Mouse (Mus musculus): ENCODE data around the gene Tbc1d1.

The Tbc1d1 gene

DNA sequence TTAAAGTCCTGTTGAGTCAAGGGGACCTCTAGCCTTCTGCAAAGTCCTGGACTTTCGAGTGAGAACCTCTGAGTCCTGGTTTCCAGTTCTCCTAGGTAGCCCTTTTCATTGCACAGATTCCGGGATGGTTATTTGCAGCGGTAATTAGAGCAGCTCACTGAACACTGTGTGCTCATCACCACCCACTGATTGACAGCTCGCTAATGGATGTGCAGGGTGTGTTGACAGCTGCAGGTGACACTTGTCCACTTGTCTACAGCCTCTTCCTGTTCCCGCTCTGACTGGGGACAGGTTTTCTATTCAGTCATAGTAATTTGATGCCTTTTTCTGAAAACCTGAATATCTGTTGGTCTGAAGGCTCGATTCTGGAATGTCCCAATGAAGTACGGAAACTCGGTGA lies 50.8 kb downstream of the Tbc1d1 start:
- WGBS, result 91% methylated on average over 8 of the region's 8 CpGs

- WGBS, result 95% methylated on average over 6 of the region's 6 CpGs
These were observed 51.7 kb downstream of the Tbc1d1 start for GRCm38 (mm10) chr5:64207800-64208199.

GRCm38 (mm10) chr5:64210817-64211216 lies 54.7 kb downstream of the Tbc1d1 start:
- 56% methylated on average over 4 of the region's 4 CpGs for whole genome bisulfite sequencing

- WGBS, result 71% methylated on average over 7 of the region's 7 CpGs
These were observed 55.2 kb downstream of the Tbc1d1 start for GRCm38 (mm10) chr5:64211284-64211683.

DNA sequence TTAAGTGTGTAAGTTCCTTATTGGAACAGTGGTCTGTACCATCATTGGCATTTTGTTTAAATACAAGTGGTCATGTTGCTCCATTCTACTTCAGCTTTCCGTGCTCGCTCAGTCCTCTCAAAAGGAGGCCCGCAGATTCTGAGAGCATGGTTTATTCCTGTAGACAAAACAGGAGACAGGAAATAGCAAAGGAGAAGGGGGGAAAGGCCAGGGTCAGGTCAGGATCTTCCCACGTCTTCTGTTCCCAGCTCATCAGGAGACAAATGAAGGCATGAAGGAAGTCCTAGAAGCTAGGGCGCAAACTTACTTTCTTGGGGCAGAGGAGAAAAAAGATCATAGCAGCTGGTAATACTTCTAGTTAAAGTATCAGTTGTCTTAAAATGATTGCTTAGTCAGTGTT lies 56.1 kb downstream of the Tbc1d1 start:
- 84% methylated on average over 5 of the region's 5 CpGs for WGBS

DNA sequence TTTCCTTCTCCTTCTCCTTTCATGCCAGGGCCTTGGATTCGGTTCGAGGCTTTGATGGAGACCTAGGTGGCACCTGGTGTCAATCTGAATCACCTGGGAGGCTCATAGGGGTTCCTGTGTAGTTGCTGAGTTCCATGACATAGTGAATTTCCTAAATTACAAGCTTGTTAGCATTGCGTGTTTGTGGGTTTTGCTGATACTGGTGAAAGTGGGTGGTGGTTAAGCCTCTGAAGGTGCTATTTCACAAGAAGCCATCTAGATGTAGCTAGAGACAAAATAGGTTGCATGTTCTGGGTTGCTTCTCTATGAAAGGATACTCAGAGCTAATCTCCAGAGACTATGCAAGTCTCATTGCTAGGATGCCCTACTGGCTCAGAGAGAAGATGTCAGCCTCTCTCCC lies 56.5 kb downstream of the Tbc1d1 start:
- WGBS, result 69% methylated on average over 3 of the region's 3 CpGs

DNA sequence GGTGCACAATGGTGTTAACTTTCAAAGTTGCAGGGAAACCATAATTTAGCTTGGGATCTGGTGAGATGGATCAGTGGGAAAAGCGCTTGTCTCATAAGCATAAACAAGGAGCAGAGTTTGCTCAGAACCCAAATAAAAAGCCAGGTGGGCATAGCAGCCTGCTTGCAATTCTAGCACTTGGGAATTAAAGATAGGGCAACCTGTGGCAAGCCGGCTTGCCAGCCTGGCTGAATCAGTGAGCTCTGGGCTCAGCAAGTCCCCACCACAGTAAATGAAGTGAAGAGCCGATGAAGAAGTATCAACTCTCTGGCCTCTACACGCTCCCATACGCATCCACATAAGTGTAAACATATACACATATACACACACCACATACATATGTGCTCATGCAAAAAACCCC lies 59.7 kb downstream of the Tbc1d1 start:
- 98% methylated on average over 5 of the region's 5 CpGs for WGBS

DNA sequence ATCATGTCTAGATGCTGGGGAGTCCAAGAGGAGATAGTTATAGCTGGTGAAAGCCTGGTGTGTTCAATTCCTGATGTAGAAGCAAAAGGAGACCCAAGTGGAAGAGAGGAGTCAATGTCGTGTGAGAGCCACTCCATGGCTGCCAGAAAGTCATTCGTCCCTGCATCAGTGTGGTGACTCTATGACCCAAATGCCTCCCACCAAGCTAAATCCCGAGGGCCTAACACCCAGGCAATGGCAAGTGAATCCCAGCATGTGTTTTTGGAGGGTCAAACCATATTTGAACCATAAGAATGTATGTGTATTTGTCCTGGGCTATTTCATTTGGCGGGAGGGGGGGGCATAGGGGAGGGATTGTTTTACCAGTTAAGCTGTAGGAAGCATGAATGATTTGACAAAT lies 60.2 kb downstream of the Tbc1d1 start:
- 95% methylated on average over 4 of the region's 4 CpGs for WGBS

DNA sequence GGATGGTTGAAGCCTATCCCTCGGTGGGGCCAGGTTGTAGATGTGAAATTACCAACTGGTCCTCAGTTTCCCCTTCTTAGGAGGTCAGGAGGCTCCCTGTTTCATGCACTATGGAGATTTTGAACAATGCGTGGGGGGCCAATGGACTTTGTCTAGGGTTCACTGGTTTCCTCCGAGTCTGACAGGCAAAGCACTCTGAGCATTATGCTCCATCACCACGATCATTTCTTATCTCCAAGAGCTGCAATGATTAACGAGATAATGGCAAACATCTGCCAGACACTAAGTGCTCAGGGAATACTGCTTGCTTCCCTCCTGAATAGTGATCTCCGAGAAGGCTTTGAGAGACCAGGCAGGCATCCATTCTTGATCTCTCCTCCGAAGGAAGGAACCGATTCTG lies 61.2 kb downstream of the Tbc1d1 start:
- 91% methylated on average over 8 of the region's 8 CpGs for WGBS

DNA sequence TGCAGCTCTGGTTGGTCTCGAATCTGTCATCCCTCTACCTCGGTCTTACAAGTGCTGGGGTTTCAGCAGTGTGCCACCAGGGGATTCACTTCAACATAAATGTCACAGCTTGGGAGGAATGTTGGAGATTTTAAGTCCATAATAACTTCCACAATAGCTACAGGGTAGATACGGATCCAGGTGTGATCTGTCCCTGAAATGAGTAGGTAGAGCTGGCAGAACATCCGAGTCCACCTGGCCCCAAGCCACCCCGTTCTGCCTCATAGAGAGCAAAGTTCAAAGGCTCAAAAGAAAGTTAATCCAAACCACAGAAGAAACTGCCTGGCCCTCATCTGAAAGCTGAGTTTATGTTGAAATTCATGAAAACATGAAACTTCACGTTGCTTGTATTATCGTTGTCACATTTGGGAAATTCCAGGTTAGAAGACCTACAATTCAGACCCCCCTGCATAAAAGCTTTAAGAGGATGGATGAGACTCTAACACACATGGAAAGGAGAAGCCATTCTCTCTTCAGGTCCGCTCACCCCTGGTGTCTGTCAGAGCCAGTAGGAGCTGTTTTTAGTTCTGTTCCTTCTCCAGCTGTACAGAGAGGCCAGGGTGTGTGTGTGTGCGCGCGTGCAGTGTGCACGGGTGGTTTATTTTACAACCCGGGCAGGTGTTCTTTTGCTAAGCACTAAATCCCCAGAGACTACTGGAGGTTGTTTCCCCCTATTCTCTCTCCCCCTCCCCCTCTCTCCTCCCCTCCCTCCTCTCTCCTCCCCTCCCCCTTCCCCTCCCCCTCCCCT lies 61.9 kb downstream of the Tbc1d1 start:
- 89% methylated on average over 13 of the region's 13 CpGs for WGBS

DNA sequence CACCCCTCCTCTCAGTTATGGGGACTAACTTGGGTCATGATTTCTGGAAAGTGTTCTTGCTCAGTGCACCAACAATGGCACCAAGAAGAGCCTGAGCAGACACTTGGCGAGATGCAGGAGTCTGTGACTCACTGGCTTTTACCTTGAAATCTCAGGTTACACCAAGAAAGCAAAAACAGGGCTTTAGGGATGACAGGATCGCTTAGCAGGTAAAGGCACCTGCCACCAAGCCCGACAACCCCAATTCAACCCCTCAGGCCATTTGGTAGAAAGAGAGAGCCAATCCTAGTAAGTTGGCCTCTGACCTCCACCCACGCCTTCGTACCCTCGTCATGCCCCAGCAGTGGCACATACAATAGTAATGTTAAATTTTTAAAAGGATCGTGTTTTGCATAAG lies 62.5 kb downstream of the Tbc1d1 start:
- WGBS, result 88% methylated on average over 7 of the region's 7 CpGs

GRCm38 (mm10) chr5:64220776-64221175 lies 64.7 kb downstream of the Tbc1d1 start:
- 100% methylated on average over 4 of the region's 4 CpGs for WGBS

GRCm38 (mm10) chr5:64224735-64225425 lies 68.8 kb downstream of the Tbc1d1 start:
- WGBS, result 35% methylated on average over 9 of the region's 9 CpGs

DNA sequence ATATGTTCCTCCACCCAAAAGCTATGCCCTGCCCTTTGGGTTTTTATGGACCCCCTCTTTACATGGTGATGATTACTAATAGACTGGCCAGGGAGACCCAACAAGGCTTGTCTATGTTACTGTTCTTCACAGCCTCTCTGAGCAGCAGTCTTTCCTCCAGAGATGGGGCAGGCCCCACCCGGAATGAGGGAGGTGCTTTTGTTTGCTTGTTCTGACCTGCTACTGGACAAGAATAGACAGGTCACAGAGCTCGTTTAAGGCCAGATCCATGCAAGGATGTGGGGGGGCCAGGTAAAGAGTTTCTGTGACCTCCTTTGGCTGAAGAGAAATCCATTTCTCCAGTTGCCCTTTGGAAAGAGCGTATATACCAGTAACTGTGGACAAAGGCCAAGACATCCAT lies 72.1 kb downstream of the Tbc1d1 start:
- WGBS, result 85% methylated on average over 3 of the region's 3 CpGs

DNA sequence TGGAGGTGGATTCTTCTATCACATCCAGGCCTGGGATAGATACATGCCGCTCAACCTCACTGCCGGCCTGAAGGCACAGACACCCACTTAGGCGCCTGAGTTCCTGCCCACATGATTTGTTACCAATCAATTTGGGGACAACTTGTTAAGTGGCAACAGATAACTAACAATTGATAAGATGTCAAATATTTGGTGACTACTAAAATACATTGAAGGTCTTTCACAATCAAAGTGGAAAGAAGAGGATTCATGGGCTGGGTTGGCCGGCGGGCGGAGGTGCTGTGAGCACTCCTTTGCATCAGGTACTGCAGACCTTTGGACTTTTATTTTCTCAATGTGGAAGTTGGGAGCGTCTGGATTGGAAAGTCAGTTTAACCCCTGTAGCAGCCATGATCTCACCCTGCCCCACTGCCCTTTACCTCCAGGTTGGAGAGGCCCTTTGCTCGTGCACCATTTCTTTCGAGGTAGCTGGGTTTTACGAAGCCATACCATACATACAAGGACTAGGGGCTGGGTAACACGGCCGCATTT lies 73.3 kb downstream of the Tbc1d1 start:
- 68% methylated on average over 12 of the region's 12 CpGs for WGBS

GRCm38 (mm10) chr5:64230061-64230466 lies 74.0 kb downstream of the Tbc1d1 start:
- 1% methylated on average over 48 of the region's 48 CpGs for WGBS

- WGBS, result 1% methylated on average over 28 of the region's 33 CpGs
These were observed 74.5 kb downstream of the Tbc1d1 start for GRCm38 (mm10) chr5:64230507-64231041.

GRCm38 (mm10) chr5:64232872-64233271 lies 76.8 kb downstream of the Tbc1d1 start:
- WGBS, result 94% methylated on average over 9 of the region's 9 CpGs

- 80% methylated on average over 8 of the region's 8 CpGs for WGBS
These were observed 78.3 kb downstream of the Tbc1d1 start for GRCm38 (mm10) chr5:64234269-64234985.

- 86% methylated on average over 3 of the region's 3 CpGs for WGBS
These were observed 79.1 kb downstream of the Tbc1d1 start for GRCm38 (mm10) chr5:64235250-64235649.

GRCm38 (mm10) chr5:64236561-64236960 lies 80.5 kb downstream of the Tbc1d1 start:
- 54% methylated on average over 7 of the region's 7 CpGs for WGBS

GRCm38 (mm10) chr5:64237263-64237662 lies 81.2 kb downstream of the Tbc1d1 start:
- WGBS, result 74% methylated on average over 1 of the region's 1 CpGs
